Mouse (Mus musculus) kidney, postnatal 14 days (tissue): ENCODE results near the gene Slc35f6.
A peak's percentile ranks its signal among the peaks of the same experiment; 100 is the strongest.

ENCODE experiments used
- DNase-seq: peaks from one replicate; pipeline ENCODE4 v3.0.0; 2022; ENCODE audit warnings: mixed read lengths

Gene Slc35f6

DNA sequence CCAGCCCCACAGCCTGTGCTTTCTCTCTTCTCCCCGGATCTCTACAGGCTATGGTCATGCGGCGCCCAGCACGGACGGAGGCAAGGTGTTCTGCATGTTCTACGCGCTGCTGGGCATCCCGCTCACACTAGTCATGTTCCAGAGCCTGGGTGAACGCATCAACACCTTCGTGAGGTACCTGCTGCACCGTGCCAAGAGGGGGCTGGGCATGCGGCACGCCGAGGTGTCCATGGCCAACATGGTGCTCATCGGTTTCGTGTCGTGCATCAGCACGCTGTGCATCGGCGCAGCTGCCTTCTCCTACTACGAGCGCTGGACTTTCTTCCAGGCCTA, 25.9 kb upstream of the Slc35f6 start:
- no peak for DNase-seq

DNA sequence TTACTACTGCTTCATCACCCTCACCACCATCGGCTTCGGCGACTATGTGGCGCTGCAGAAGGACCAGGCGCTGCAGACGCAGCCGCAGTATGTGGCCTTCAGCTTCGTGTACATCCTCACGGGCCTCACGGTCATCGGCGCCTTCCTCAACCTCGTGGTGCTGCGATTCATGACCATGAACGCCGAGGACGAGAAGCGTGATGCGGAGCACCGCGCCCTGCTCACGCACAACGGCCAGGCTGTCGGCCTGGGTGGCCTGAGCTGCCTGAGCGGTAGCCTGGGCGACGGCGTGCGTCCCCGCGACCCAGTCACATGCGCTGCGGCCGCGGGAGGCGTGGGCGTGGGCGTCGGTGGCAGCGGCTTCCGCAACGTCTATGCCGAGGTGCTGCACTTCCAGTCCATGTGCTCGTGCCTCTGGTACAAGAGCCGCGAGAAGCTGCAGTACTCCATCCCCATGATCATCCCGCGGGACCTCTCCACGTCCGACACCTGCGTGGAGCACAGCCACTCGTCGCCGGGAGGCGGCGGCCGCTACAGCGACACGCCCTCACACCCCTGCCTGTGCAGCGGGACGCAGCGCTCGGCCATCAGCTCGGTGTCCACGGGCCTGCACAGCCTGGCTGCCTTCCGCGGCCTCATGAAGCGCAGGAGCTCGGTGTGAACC, 25.4 kb upstream of the Slc35f6 start:
- peak; percentile 31 for DNase-seq

- no peak for DNase-seq
Measured at GRCm38 (mm10) chr5:30622841-30623185, 24.9 kb upstream of the Slc35f6 start.

DNA sequence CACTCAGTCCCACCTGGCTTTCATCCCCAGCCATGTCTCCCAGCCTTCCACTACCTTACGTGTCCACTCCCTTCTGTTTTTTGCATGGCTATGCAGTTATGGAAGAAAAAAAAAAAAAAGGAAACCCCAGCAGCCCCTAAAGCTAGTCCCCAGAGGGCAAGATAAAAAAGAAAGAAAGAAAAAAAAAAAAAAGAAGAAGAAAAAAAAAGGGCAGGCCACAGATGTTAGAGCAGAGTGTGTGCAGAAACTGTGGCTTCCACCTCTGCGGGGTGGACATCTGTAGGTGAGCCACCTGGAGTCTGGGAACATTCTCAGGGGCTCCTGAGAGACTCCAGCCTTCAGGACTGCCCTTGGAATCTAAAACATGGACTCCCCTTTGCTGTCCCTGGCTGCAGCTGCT, 24.4 kb upstream of the Slc35f6 start:
- DNase-seq, result no peak

DNA sequence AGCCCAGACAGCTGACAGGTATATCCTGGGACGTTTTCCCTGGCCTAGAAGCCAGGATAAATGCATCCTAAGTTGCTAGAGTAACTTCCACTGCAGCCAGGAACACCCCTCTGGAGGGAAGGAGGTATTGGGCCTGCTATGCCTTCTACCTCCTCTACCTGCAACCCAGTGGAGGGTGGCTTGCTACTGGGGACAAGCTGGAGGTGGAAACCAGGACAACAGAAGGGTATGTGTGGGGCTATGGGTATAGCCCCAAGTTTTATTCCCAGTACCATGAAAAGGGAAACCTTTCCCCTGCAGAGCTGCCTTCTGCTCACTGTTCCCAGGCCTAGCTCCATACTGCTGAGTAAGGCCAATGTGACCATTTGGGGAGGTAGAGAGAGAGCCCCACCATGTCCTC, 23.4 kb upstream of the Slc35f6 start:
- DNase-seq, result no peak

GRCm38 (mm10) chr5:30624908-30625307, 22.8 kb upstream of the Slc35f6 start:
- no peak for DNase-seq

- no peak for DNase-seq
Measured at GRCm38 (mm10) chr5:30625379-30625778, 22.4 kb upstream of the Slc35f6 start.

- DNase-seq, result no peak
Measured at GRCm38 (mm10) chr5:30626331-30627105, 21.2 kb upstream of the Slc35f6 start.

- no peak for DNase-seq
Measured at GRCm38 (mm10) chr5:30628511-30628910, 19.2 kb upstream of the Slc35f6 start.

DNA sequence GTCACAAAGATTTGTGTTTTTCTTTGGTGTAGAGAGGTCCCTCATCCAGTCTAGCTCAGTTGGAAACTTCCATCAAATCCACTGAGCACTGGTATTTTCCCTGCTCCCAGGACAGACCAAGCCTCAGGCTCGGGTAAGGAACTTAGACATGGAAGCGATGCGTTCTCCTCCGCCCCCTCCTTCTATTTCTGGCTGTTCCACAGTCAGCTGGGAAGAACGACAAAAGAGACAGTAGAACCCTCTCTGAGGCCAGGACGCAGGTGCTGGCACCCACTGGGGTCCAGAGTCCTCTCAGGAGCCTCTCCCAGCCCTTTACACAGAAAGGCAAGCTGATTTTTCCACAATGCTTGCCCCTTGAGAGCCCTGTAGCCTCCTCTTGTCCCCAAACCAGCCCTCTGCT, 17.3 kb upstream of the Slc35f6 start:
- DNase-seq, result no peak

DNA sequence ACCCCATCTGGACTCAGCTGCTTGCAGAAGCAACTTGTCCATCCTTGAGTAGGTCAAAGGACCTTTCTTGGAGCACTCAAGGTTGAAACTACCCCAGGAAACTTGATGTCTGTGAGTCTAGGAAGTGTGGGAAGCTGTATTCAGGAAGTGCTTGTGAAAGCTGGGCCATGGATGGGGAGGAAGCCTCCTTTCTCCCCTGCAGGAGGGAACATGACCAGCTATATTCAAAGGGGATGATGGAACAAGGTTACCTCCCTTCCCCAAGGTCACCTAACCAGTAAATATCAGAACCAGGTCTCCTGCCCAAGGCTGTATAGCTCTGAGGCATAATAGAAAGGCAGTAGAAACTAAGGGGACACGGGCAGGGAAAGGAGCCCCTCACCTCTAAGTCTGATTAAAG, 15.6 kb upstream of the Slc35f6 start:
- no peak for DNase-seq

DNA sequence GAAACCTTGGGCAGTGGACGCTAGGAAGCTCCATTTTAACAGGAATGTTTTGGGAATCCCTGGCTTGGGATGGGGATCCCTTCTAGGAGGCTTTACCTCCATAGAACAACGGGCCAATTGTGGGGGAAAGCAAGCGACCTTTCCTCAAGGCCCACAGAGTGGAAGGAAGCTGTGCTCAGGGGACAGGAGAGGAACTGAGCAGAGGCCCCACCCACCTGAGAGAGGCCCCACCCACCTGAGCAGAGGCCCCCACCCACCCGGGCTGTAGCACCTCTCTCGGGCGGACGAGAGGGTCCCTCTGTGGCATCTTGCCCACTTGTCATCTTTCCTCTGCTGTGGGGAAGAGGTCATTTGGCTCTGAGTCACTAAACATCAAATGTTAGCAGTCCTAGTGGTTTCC, 10.7 kb upstream of the Slc35f6 start:
- DNase-seq, result no peak

- DNase-seq, result peak; percentile 87
Measured at GRCm38 (mm10) chr5:30638041-30638440, 9.7 kb upstream of the Slc35f6 start.

DNA sequence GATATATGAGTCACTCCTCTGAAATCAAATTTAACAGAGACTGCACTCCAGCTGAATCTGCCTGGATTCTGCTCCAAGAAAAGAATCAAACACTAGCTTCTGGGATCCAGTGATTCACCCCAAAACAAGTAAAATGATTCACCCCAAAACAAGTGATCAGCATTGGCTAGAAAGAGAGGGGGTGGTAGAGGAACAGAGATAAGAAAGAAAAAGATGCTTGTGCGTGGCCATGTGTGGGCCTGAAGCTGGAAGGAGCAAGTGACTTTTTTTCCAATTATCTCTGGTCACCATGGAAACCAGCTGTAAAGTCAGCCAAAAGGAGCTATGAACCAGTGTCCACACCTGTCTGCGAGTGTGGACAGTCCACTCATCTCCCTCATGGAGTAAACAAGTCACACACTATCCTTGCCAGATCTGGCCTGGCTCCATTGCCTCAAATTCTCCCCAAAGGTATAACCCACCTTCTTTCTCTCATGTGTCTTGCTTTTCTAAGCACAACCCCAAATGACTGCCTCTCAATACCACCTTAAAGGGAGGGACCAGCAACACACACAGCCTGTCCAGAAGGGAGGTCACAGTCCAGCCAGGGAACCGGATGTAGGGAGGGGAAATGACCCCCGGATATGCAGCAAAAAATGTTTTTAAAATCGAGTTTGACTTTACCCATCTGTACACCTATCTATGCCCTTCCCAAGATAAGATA, 4.1 kb upstream of the Slc35f6 start:
- peak; percentile 32 for DNase-seq

DNA sequence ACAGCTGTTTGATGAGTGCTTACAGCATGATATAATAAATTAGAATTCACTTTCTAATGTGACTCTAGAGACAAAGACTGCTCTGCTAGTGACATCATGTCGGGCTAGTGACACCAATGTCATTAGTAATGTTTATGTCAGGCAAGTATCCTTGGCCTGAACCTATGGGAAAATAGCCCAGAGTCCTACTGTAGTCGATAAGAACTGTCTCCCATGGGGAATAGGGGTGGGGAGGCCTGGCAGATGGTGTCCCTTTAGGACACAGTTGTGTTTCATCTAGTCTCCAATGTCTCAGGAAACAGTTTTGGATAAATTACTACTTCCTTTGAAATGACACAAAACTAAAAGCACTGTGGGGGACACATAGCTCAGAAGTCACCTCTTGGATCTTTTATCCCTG, 1.7 kb upstream of the Slc35f6 start:
- DNase-seq, result peak; percentile 70

GRCm38 (mm10) chr5:30647396-30647795, 337 bp upstream of the Slc35f6 start:
- no peak for DNase-seq

DNA sequence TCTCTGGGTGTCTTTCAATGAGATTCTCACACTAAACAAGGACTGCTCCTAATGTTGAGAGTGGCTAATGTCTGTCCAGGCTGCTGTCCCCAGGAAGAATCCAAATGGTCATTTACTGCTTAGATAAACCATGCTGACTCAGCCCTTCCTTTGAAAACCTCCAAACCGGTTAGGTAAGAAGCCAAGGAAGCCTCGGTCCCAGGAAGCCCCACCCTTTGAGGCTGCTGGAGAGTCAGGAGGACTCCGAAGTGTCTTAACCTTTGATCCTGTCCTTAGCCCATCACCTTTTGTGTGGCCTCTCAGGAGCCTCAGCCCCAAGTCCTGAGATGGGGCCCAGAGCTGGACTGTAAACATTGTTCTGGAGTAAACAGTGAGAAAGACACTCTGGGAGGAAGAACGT, 1.8 kb downstream of the Slc35f6 start:
- DNase-seq, result no peak

GRCm38 (mm10) chr5:30650756-30651155, 3.0 kb downstream of the Slc35f6 start:
- DNase-seq, result no peak

DNA sequence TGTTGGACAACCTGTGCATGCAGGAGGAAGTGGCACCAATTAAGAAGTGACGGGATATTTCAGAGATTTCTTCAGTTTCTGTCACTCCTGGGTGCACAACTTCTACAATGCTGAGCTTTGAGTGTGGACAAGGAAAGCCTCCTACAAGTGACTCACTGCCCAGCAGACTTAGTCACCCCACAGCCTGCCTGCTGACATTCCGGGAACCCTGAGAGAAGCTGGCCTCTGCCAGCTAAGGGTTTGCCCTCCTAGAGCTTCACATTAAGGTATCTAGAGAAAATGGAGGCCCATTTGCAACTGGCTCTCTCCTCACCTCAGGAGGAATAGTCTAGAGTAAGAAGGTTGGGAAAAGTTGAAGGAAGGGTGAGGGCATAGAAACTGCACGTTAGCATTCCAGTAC, 3.8 kb downstream of the Slc35f6 start:
- DNase-seq, result no peak

GRCm38 (mm10) chr5:30653246-30653645, 5.5 kb downstream of the Slc35f6 start:
- DNase-seq, result no peak

DNA sequence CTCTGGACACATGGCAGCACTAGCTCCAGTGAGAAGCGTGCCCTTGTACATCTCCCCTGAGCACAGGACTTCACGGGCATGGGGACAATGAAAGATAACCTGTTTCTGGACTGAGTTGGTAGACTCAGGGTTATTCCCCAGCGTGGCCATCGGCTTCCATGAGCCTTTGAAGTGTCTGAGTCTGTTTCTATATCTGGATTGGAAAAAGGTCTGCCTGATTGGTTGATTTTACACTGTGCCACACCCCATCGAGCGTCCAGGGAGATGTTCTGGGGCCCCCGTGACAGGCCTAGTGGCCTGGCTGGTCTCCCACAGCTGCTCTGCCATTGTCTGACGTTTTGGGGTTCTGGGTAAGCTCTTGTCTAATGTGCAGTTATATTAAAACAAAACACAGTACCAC, 7.3 kb downstream of the Slc35f6 start:
- DNase-seq, result no peak

DNA sequence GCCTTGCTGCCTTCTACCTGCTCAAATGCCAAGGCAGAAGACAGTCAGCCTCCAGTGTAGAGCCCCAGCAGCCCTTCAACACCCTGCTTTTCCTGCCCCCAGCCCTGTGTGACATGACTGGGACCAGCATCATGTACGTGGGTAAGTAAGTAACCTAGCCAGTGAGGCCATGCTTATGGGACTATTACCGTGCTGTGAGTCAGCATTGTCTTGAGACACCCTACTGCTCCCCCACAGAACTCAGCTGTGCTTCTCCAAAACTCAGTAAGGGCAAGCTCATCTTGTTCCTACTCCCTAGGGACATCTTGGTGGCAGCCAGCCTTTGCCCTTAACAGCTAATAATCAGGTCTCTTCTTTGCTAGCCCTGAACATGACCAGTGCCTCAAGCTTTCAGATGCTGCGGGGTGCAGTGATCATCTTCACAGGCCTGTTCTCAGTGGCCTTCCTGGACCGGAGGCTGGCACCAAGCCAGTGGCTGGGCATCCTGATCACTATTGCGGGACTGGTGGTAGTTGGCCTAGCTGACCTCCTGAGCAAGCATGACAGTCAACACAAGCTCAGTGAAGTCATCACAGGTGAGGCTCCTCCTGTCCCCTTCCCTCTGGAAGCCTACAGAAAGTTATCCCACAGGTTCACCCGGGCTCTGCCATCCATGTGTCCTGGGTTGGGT, 7.9 kb downstream of the Slc35f6 start:
- DNase-seq, result no peak

GRCm38 (mm10) chr5:30659042-30659441, 11.3 kb downstream of the Slc35f6 start:
- DNase-seq, result no peak

DNA sequence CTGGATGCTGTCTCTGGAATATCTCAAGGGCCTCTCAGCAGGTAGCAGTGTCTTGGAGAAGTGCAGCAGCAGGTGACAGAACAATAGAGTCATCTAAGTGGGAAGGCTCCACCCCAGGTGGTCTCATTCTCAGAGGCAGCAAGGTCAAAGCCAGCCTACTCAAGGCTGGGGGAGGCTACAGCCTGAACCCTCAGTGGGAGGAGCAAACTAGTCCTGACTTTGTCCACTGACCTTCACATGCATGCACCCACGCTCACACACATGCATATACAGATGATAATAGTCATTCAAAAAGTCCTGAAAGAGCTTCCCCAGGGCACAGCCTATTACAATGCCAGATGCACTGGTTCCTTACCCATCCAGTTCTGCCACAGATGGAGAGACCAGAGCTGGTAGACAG, 12.5 kb downstream of the Slc35f6 start:
- DNase-seq, result no peak
